Mouse (Mus musculus): Measurements from ENCODE around the gene Oas1f. TPM values are rescaled to one million over a fixed set of nuclear protein-coding genes. Genes with fewer than 3 reads are reported as not detected.

The Oas1f gene
- polyA plus RNA-seq (2012; rRNA removed) = not detected in 2 replicates

GRCm38 (mm10) chr5:120847067-120847466, at the start of gene Oas1f:
TSS of gene Oas1f (plus strand) at chr5:120847367.

GRCm38 (mm10) chr5:120811951-120812819, 35.0 kb upstream of the Oas1f start, which contains the start of gene Oas1c:
TSS of gene Oas1c (minus strand) at chr5:120812514.

GRCm38 (mm10) chr5:120861121-120861520, 14.0 kb downstream of the Oas1f start, which contains the start of gene Oas1h:
TSS of gene Oas1h (plus strand) at chr5:120861421.

GRCm38 (mm10) chr5:120887413-120887812, 40.2 kb downstream of the Oas1f start, which contains the start of gene Oas1g:
TSS of gene Oas1g (minus strand) at chr5:120887613.

GRCm38 (mm10) chr5:120906791-120907733, 59.9 kb downstream of the Oas1f start, which contains the start of gene Oas1a:
TSS of gene Oas1a (minus strand) at chr5:120907521.

Other genes starting within 250 kb of the Oas1f start
- 6.0 and 6.9 TPM in 2 replicates for gene Rita1, start 234.8 kb upstream of the Oas1f start, polyA plus RNA-seq (2012; rRNA removed)
- 13.7 and 14.9 TPM in 2 replicates for gene Ddx54, start 234.6 kb upstream of the Oas1f start, polyA plus RNA-seq (2012; rRNA removed)
- gene Cfap73, start 213.1 kb upstream of the Oas1f start, polyA plus RNA-seq (2012; rRNA removed) = not detected in 2 replicates
- 0.22 and 0.29 TPM in 2 replicates for gene Rasal1, start 198.6 kb upstream of the Oas1f start, polyA plus RNA-seq (2012; rRNA removed)
- gene Dtx1, start 135.4 kb upstream of the Oas1f start, polyA plus RNA-seq (2012; rRNA removed) = 0.13 and 0.15 TPM in 2 replicates
- 10.7 and 11.6 TPM in 2 replicates for gene Oas2, start 97.5 kb upstream of the Oas1f start, polyA plus RNA-seq (2012; rRNA removed)
- gene Oas3, start 69.7 kb upstream of the Oas1f start, polyA plus RNA-seq (2012; rRNA removed) = 3.6 and 6.9 TPM in 2 replicates
- 0.15 and 0.26 TPM in 2 replicates for gene Oas1e, start 51.8 kb upstream of the Oas1f start, polyA plus RNA-seq (2012; rRNA removed)
- 0.87 and 1.0 TPM in 2 replicates for gene Oas1c, start 34.9 kb upstream of the Oas1f start, polyA plus RNA-seq (2012; rRNA removed)
- not detected in 2 replicates for gene Oas1h, start 14.1 kb downstream of the Oas1f start, polyA plus RNA-seq (2012; rRNA removed)
- gene Oas1g, start 40.2 kb downstream of the Oas1f start, polyA plus RNA-seq (2012; rRNA removed) = 7.1 and 8.4 TPM in 2 replicates
- 10.3 and 16.8 TPM in 2 replicates for gene Oas1a, start 60.2 kb downstream of the Oas1f start, polyA plus RNA-seq (2012; rRNA removed)
- not detected in 2 replicates for gene Oas1d, start 67.2 kb downstream of the Oas1f start, polyA plus RNA-seq (2012; rRNA removed)
- 0.01 and 0.02 TPM in 2 replicates for gene Rph3a, start 162.7 kb downstream of the Oas1f start, polyA plus RNA-seq (2012; rRNA removed)

Measured in liver, embryonic 18 days (tissue).